Mouse (Mus musculus) adrenal gland, postnatal 36 days (tissue): ENCODE measurements around the gene C1ql3. TPM values are rescaled to one million over a fixed set of nuclear protein-coding genes. Genes with fewer than 3 reads are reported as not detected.

Source experiments
- total RNA-seq, 2 experiments: library from RNA; stranded (reverse); gene quantifications; 2 replicates each; pipeline ENCODE4 v1.2.3; 2021

The C1ql3 gene
- total RNA-seq, 2 experiments from 2014 or later = not detected

Other genes with a start within 250 kb of the C1ql3 start
- 10 to 100 TPM in 1 of 2 experiments, 1 to 10 TPM in 1; 7.6 to 18.3 TPM for gene Pter, start 87.8 kb downstream of the C1ql3 start, total RNA-seq